Mouse (Mus musculus) intestine, postnatal 0 days (tissue): ENCODE results near the gene Rrp15. TPM values are rescaled to one million over a fixed set of nuclear protein-coding genes. Genes with fewer than 3 reads are reported as not detected.

Experiments
- ATAC-seq: fragments of 200-750 bp; cut with Nextera tagmentation; 2 replicates; pipeline ENCODE4 v1.8.0; 2017; ENCODE audit warnings: mild to moderate bottlenecking, moderate TSS enrichment, moderate library complexity
- H3K27ac ChIP-seq: fragments of 300-500 bp; sonication (generic); 2 replicates; pipeline ENCODE4 v1.5.1; 2014; ENCODE audit warnings: mild to moderate bottlenecking, low read depth, low read length, moderate library complexity
- H3K27me3 ChIP-seq: fragments of 300-500 bp; sonication (generic); replicated peaks from 2 replicates; pipeline ENCODE4 v1.6.1; 2014; ENCODE audit warnings: low read length, mixed read lengths; ENCODE audit not compliant: control insufficient read depth, insufficient read depth
- H3K36me3 ChIP-seq: fragments of 300-500 bp; sonication (generic); 2 replicates; pipeline ENCODE4 v1.6.1; 2014; ENCODE audit warnings: mild to moderate bottlenecking, moderate library complexity; ENCODE audit not compliant: control insufficient read depth, insufficient read depth
- H3K4me1 ChIP-seq: fragments of 300-500 bp; sonication (generic); replicated peaks from 2 replicates; pipeline ENCODE4 v1.6.1; 2014; ENCODE audit warnings: antibody characterized with exemption, low read length, mixed read lengths; ENCODE audit not compliant: control insufficient read depth, insufficient read depth
- H3K4me2 ChIP-seq: fragments of 300-500 bp; sonication (generic); replicated peaks from 2 replicates; pipeline ENCODE4 v1.6.1; 2014; ENCODE audit warnings: low read depth, mild to moderate bottlenecking, moderate library complexity
- H3K4me3 ChIP-seq: fragments of 300-500 bp; sonication (generic); 2 replicates; pipeline ENCODE4 v1.5.1; 2014; ENCODE audit warnings: low read depth, low read length
- H3K9ac ChIP-seq: fragments of 300-500 bp; sonication (generic); 2 replicates; pipeline ENCODE4 v1.6.1; 2014; ENCODE audit warnings: mild to moderate bottlenecking, low read depth, low read length
- H3K9me3 ChIP-seq: fragments of 300-500 bp; sonication (generic); 2 replicates; pipeline ENCODE4 v1.6.1; 2016; ENCODE audit warnings: mixed run types; ENCODE audit not compliant: control insufficient read depth
- CTCF ChIP-seq: sonication (generic); IDR thresholded peaks from 2 replicates; pipeline ENCODE4 v1.5.1; 2016; ENCODE audit warnings: low read depth, mild to moderate bottlenecking, control low read depth, antibody characterized with exemption, moderate library complexity
- WGBS: fragments of 180-500 bp; shearing (Covaris S2); extraction: QIAGEN DNeasy Blood & Tissue Kit; methylation state at CpG from one replicate; pipeline ENCODE4 v1.1.7; 2014; 5-methylcytosine and 5-hydroxymethylcytosine counted together
- polyA plus RNA-seq: library from polyadenylated mRNA; unstranded; fragments of >200 nt; fragmentation: Nextera tagmentation; extraction: Ambion mirVana; gene quantifications from 2 replicates; pipeline ENCODE4 v1.2.1, GENCODE M21; 2015

The Rrp15 gene
- 21.9 and 23.0 TPM in 2 replicates for polyA plus RNA-seq

GRCm38 (mm10) chr1:186748724-186749653, at the start of gene Rrp15:
Gene Rrp15 (minus strand): TSS chr1:186749358.
- H3K36me3 ChIP-seq = no peaks in the 10 kb centered on the region
- H3K27me3 ChIP-seq = no peaks in the 10 kb centered on the region
- H3K4me2 ChIP-seq = peak within 1 kb of the TSS; percentile 87
- WGBS = under 1% methylated on average over 46 of the region's 46 CpGs
- H3K4me1 ChIP-seq = peaks cover 6% of the 10 kb centered on the region; the same call in 1 of the 2 replicates
- H3K9ac ChIP-seq = peak within 1 kb of the TSS; percentile 72
- peak; percentile 97 for ATAC-seq
- peak; percentile 9; the same call in 1 of the 2 replicates for TF ChIP-seq CTCF
- H3K4me3 ChIP-seq = peak within 1 kb of the TSS; percentile 88
- no peaks in the 10 kb centered on the region for H3K9me3 ChIP-seq
- peak within 1 kb of the TSS; percentile 82; the same call in 1 of the 2 replicates for H3K27ac ChIP-seq

- Histone ChIP-seq H3K36me3 (no peaks in the 10 kb centered on the region), H3K9ac (no peak overlapping the region), H3K4me3 (no peak overlapping the region), H3K27ac (no peak overlapping the region), H3K27me3 (no peaks in the 10 kb centered on the region), H3K4me1 (no peaks in the 10 kb centered on the region), H3K9me3 (no peaks in the 10 kb centered on the region), H3K4me2 (no peak overlapping the region)
- TF ChIP-seq CTCF = no peak
- WGBS = 70% methylated on average over 6 of the region's 6 CpGs
- no peak for ATAC-seq
These were observed 48.8 kb upstream of the Rrp15 start for GRCm38 (mm10) chr1:186797991-186798390.

GRCm38 (mm10) chr1:186785359-186785758, 36.2 kb upstream of the Rrp15 start:
- no peaks in the 10 kb centered on the region for H3K9me3 ChIP-seq

GRCm38 (mm10) chr1:186780826-186781225, 31.7 kb upstream of the Rrp15 start:
- no peak for TF ChIP-seq CTCF
- no peak overlapping the region for H3K4me3 ChIP-seq
- no peak overlapping the region for H3K4me2 ChIP-seq
- H3K9ac ChIP-seq = no peak overlapping the region
- no peak for ATAC-seq
- no peaks in the 10 kb centered on the region for H3K9me3 ChIP-seq
- no peaks in the 10 kb centered on the region for H3K4me1 ChIP-seq
- H3K27me3 ChIP-seq = no peaks in the 10 kb centered on the region
- 63% methylated on average over 2 of the region's 2 CpGs for WGBS
- H3K27ac ChIP-seq = no peak overlapping the region
- H3K36me3 ChIP-seq = no peaks in the 10 kb centered on the region

More at GRCm38 (mm10) chr1:186785359-186785758, 36.2 kb upstream of the Rrp15 start:
- Histone ChIP-seq H3K9ac (no peak overlapping the region), H3K4me1 (no peaks in the 10 kb centered on the region), H3K4me3 (no peak overlapping the region), H3K4me2 (no peak overlapping the region), H3K27ac (no peak overlapping the region), H3K27me3 (no peaks in the 10 kb centered on the region), H3K36me3 (no peaks in the 10 kb centered on the region)
- ATAC-seq = no peak
- TF ChIP-seq CTCF = no peak
- 85% methylated on average over 4 of the region's 4 CpGs for WGBS

GRCm38 (mm10) chr1:186773124-186773523, 24.0 kb upstream of the Rrp15 start:
- no peak for TF ChIP-seq CTCF
- Histone ChIP-seq H3K36me3 (no peaks in the 10 kb centered on the region), H3K9ac (no peak overlapping the region), H3K9me3 (no peaks in the 10 kb centered on the region), H3K4me1 (no peaks in the 10 kb centered on the region), H3K27me3 (no peaks in the 10 kb centered on the region), H3K27ac (no peak overlapping the region), H3K4me3 (no peak overlapping the region), H3K4me2 (no peak overlapping the region)
- 67% methylated on average over 3 of the region's 3 CpGs for WGBS
- no peak for ATAC-seq

- Histone ChIP-seq H3K9ac (no peak overlapping the region), H3K27me3 (no peaks in the 10 kb centered on the region), H3K4me3 (no peak overlapping the region), H3K36me3 (no peaks in the 10 kb centered on the region), H3K9me3 (no peaks in the 10 kb centered on the region), H3K4me1 (no peaks in the 10 kb centered on the region), H3K27ac (no peak overlapping the region), H3K4me2 (no peak overlapping the region)
- no peak for ATAC-seq
- TF ChIP-seq CTCF = no peak
- WGBS = 82% methylated on average over 8 of the region's 8 CpGs
These were observed 23.5 kb upstream of the Rrp15 start for GRCm38 (mm10) chr1:186772547-186773077.
